Mouse (Mus musculus) intestine, embryonic 16.5 days (tissue): ENCODE data around the gene Tnfrsf13c. TPM values are rescaled to one million over a fixed set of nuclear protein-coding genes. Genes with fewer than 3 reads are reported as not detected.
A peak's percentile ranks its signal among the peaks of the same experiment; 100 is the strongest.

ENCODE experiments used
- ATAC-seq: fragments of 200-750 bp; cut with Nextera tagmentation; 2 replicates; pipeline ENCODE4 v1.8.0; 2017; ENCODE audit warnings: moderate TSS enrichment, moderate library complexity
- H3K27ac ChIP-seq: fragments of 300-500 bp; sonication (generic); 2 replicates; pipeline ENCODE4 v1.5.1; 2014; ENCODE audit warnings: mild to moderate bottlenecking, low read length
- H3K27me3 ChIP-seq: fragments of 300-500 bp; sonication (generic); replicated peaks from 2 replicates; pipeline ENCODE4 v1.6.1; 2014; ENCODE audit warnings: low read length, control low read depth, mixed read lengths; ENCODE audit not compliant: control insufficient read depth, insufficient read depth
- H3K36me3 ChIP-seq: fragments of 300-500 bp; sonication (generic); 2 replicates; pipeline ENCODE4 v1.6.1; 2014; ENCODE audit warnings: low read length, control low read depth; ENCODE audit not compliant: control insufficient read depth, insufficient read depth
- H3K4me1 ChIP-seq: fragments of 300-500 bp; sonication (generic); 2 replicates; pipeline ENCODE4 v1.6.1; 2014; ENCODE audit warnings: low read length, control low read depth, mixed read lengths; ENCODE audit not compliant: control insufficient read depth, insufficient read depth
- H3K4me2 ChIP-seq: fragments of 300-500 bp; sonication (generic); 2 replicates; pipeline ENCODE4 v1.6.1; 2014; ENCODE audit warnings: low read depth, low read length, control low read depth
- H3K4me3 ChIP-seq: fragments of 300-500 bp; sonication (generic); 2 replicates; pipeline ENCODE4 v1.5.1; 2014; ENCODE audit warnings: mild to moderate bottlenecking, low read length
- H3K9ac ChIP-seq: fragments of 300-500 bp; sonication (generic); 2 replicates; pipeline ENCODE4 v1.6.1; 2014; ENCODE audit warnings: low read depth, low read length
- H3K9me3 ChIP-seq: fragments of 300-500 bp; sonication (generic); 2 replicates; pipeline ENCODE4 v1.6.1; 2016; ENCODE audit warnings: low read length, control low read depth; ENCODE audit not compliant: control insufficient read depth
- WGBS: fragments of 180-500 bp; shearing (Covaris S2); extraction: QIAGEN DNeasy Blood & Tissue Kit; methylation state at CpG from one replicate; pipeline ENCODE4 v1.1.7; 2014; 5-methylcytosine and 5-hydroxymethylcytosine counted together
- polyA plus RNA-seq: library from polyadenylated mRNA; unstranded; fragments of >200 nt; fragmentation: Nextera tagmentation; extraction: Ambion mirVana; gene quantifications from 2 replicates; pipeline ENCODE4 v1.2.1, GENCODE M21; 2015

Gene Tnfrsf13c
- polyA plus RNA-seq, 1 experiment from 2014 or later = 0.11 TPM

DNA sequence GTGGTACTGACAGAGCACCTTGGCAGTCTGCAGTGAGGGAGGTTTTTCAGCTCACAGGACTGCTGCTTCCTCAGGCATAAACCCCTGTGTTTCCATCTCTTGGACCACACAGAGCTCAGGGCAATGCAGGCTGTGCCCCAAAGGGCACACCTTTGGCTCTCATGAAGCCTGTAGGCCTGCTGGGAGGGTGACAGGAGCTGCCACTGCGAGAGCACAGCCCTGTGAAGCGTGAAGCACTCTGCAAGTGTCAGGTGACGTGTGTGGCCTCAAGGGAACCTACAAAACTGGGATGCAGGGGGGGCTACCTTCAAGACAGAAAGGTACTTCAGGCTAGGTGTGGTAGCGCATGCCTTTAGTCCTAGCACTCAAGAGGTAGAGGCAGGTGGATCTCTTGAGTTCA, 8.5 kb upstream of the Tnfrsf13c start:
- Histone ChIP-seq H3K9me3 (no peaks in the 10 kb centered on the region), H3K4me3 (no peak overlapping the region), H3K4me2 (no peak overlapping the region), H3K27me3 (no peaks in the 10 kb centered on the region), H3K36me3 (no peaks in the 10 kb centered on the region), H3K4me1 (no peaks in the 10 kb centered on the region), H3K9ac (no peak overlapping the region), H3K27ac (no peak overlapping the region)
- ATAC-seq = no peak
- 76% methylated on average over 4 of the region's 4 CpGs for WGBS

- H3K4me2 ChIP-seq = no peak overlapping the region
- H3K9ac ChIP-seq = no peak overlapping the region
- H3K9me3 ChIP-seq = no peaks in the 10 kb centered on the region
- 71% methylated on average over 11 of the region's 11 CpGs for WGBS
- H3K4me1 ChIP-seq = no peaks in the 10 kb centered on the region
- H3K27me3 ChIP-seq = no peaks in the 10 kb centered on the region; the same call in 1 of the 2 replicates
- H3K27ac ChIP-seq = no peak overlapping the region
- no peak for ATAC-seq
- H3K36me3 ChIP-seq = no peaks in the 10 kb centered on the region
- no peak overlapping the region for H3K4me3 ChIP-seq
Observed at GRCm38 (mm10) chr15:82231591-82232378, 7.6 kb upstream of the Tnfrsf13c start.

DNA sequence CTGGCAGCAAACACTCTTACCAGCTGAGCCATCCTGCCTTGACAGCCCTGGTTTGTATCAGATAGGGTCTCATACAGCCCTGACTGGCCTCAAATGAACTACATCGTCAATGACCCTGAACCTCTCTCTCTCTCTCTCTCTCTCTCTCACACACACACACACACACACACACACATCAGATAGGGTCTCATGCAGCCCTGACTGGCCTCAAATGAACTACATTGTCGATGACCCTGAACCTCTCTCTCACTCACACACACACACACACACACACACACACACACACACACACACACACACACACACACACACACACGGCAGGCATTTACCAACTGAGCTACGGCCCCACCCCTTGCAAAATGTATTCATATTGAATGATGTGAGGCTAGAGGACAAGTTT, 6.9 kb upstream of the Tnfrsf13c start:
- no peaks in the 10 kb centered on the region; the same call in 1 of the 2 replicates for H3K27me3 ChIP-seq
- no peak for ATAC-seq
- H3K27ac ChIP-seq = no peak overlapping the region
- H3K36me3 ChIP-seq = no peaks in the 10 kb centered on the region
- H3K9me3 ChIP-seq = no peaks in the 10 kb centered on the region
- 65% methylated on average over 4 of the region's 4 CpGs for WGBS
- H3K4me2 ChIP-seq = no peak overlapping the region
- no peak overlapping the region for H3K9ac ChIP-seq
- H3K4me1 ChIP-seq = no peaks in the 10 kb centered on the region
- no peak overlapping the region for H3K4me3 ChIP-seq

DNA sequence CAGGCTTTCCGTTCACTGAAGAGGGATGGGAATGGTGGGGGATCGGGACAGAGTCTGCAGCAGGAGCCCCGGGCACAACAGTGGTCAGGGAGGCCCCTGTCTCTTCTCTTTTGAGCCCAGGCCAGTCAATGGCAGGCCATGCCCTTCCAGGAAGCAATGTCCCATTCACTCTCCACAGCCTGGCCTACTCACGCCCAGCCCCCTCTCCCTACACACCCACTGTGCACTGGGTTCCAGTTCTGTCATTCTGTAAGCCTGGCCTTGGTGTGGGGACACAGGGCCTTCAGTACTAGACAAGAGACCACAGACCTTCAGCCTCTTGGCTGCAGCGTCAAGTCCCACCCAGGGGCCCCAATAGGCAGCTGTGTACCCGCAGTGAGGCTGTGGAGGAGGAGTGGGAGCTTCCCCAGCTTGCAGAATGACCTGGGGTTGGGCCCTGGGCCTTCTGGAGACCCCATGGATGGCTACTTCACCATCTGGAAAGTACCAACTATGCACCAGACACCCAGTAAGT, 6.0 kb upstream of the Tnfrsf13c start:
- WGBS = 82% methylated on average over 6 of the region's 6 CpGs
- ATAC-seq = no peak
- H3K4me3 ChIP-seq = no peak overlapping the region

DNA sequence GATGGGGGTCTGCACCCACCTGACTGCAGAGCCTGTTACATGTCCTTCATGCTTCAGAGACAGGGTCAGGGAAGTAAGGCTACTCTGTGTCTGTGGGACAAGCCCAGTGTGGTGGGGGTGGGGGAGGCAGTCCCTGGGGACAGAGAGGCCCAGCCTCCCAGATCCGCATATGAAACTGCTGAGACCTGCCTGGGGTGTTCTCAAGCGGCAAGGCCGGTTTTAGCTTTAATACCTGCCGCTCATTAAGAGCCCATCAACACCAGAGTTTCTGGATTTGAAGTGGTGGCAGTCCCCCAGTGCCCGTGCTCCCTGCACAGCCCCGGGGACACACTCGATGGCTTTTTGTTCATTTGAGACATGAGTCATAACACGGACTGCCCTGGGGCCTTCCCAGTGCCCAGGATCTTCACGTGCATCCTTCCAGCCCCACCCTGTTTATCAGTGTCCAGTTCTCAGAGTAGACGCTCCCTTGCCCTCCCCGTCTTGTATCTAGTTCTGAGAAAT, 5.4 kb upstream of the Tnfrsf13c start:
- peak; percentile 52 for ATAC-seq
- 0 out of 2 replicates have a peak, but pooled peaks cover under 1% of the 10 kb centered on the region for H3K4me1 ChIP-seq
- H3K27me3 ChIP-seq = peaks cover 2% of the 10 kb centered on the region
- H3K4me2 ChIP-seq = no peak overlapping the region
- no peak overlapping the region for H3K4me3 ChIP-seq
- H3K36me3 ChIP-seq = no peaks in the 10 kb centered on the region
- H3K9ac ChIP-seq = no peak overlapping the region
- no peak overlapping the region for H3K27ac ChIP-seq
- 58% methylated on average over 11 of the region's 11 CpGs for WGBS
- no peaks in the 10 kb centered on the region for H3K9me3 ChIP-seq

More for the DNA sequence above, 6.0 kb upstream of the Tnfrsf13c start:
- no peaks in the 10 kb centered on the region for H3K9me3 ChIP-seq
- no peak overlapping the region for H3K27ac ChIP-seq
- H3K4me1 ChIP-seq = no peaks in the 10 kb centered on the region
- H3K27me3 ChIP-seq = no peaks in the 10 kb centered on the region; the same call in 1 of the 2 replicates
- no peak overlapping the region for H3K4me2 ChIP-seq
- no peaks in the 10 kb centered on the region for H3K36me3 ChIP-seq
- H3K9ac ChIP-seq = no peak overlapping the region; the same call in 1 of the 2 replicates

DNA sequence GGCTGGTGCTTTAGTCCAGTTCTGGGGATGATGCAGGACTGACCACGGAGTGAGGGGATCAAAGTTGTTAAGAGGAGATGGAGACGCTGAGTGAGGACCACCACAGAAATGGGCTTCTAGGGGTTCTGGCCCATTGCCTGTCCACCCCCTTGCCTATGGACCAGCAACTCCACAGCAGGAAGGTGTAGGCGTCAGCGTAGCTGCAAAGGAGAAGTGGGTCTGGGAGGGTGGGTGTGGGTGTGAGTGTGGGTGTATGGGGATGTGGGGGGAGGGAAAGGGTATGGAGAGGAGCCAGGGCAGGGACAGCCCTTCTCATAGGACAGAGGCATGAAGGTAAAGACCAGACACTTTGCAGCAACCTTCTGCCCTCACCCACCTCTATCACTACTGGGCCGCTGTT, 1.6 kb upstream of the Tnfrsf13c start:
- WGBS = 93% methylated on average over 5 of the region's 5 CpGs
- Histone ChIP-seq H3K27me3 (peaks cover 13% of the 10 kb centered on the region), H3K4me3 (no peak overlapping the region), H3K9ac (no peak overlapping the region), H3K9me3 (no peaks in the 10 kb centered on the region), H3K4me1 (peaks cover 9% of the 10 kb centered on the region; the same call in 1 of the 2 replicates), H3K36me3 (no peaks in the 10 kb centered on the region), H3K27ac (no peak overlapping the region), H3K4me2 (no peak overlapping the region)
- ATAC-seq = no peak

DNA sequence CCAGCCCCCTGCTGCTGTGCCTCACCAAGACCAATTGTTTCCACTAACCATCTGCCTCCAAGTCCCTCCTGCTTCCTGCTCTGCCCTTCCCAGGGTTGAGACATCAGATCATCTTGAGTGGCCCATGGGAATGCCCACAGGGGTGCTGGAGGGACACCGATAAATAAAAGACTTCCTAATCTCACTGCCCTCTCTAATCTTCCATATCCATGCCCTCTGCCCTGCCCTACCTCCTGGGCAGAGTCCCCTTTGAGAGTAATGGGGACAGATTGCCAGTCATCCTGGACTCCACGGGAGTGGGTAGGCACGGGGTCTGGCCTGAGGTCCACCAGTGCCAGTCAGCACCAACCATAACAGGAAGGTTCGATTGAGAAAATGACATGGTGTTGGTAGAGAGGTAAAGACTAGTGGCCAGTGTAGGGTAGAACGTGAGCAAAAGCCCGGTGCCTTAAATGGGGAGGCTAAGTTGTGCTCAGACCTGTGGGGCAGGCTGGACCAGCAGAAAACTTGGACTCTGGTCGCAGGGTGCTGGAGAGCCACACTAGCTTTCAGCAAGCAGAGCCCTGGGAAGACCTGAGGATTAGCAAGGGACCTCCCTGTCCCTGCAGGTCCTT, 540 bp upstream of the Tnfrsf13c start:
- peaks cover 13% of the 10 kb centered on the region for H3K27me3 ChIP-seq
- H3K9me3 ChIP-seq = no peaks in the 10 kb centered on the region
- peaks cover 9% of the 10 kb centered on the region; the same call in 1 of the 2 replicates for H3K4me1 ChIP-seq
- WGBS = 43% methylated on average over 7 of the region's 7 CpGs
- H3K4me2 ChIP-seq = peak overlapping the region; percentile 64; the same call in 1 of the 2 replicates
- H3K9ac ChIP-seq = peak overlapping the region; percentile 55; the same call in 1 of the 2 replicates
- no peak overlapping the region for H3K27ac ChIP-seq
- no peak for ATAC-seq
- no peaks in the 10 kb centered on the region for H3K36me3 ChIP-seq
- no peak overlapping the region for H3K4me3 ChIP-seq

- H3K27me3 ChIP-seq = peaks cover 18% of the 10 kb centered on the region
- H3K36me3 ChIP-seq = no peaks in the 10 kb centered on the region
- H3K9me3 ChIP-seq = no peaks in the 10 kb centered on the region
- H3K4me2 ChIP-seq = no peak overlapping the region
- ATAC-seq = no peak
- WGBS = 38% methylated on average over 7 of the region's 7 CpGs
- H3K4me3 ChIP-seq = no peak overlapping the region
- H3K9ac ChIP-seq = no peak overlapping the region
- H3K27ac ChIP-seq = no peak overlapping the region
- peaks cover 9% of the 10 kb centered on the region; the same call in 1 of the 2 replicates for H3K4me1 ChIP-seq
Observed at GRCm38 (mm10) chr15:82223251-82223650, 918 bp downstream of the Tnfrsf13c start.

- H3K9ac ChIP-seq = no peak overlapping the region
- no peak overlapping the region for H3K4me3 ChIP-seq
- peaks cover 27% of the 10 kb centered on the region for H3K27me3 ChIP-seq
- ATAC-seq = no peak
- H3K27ac ChIP-seq = no peak overlapping the region
- H3K4me1 ChIP-seq = peaks cover 9% of the 10 kb centered on the region; the same call in 1 of the 2 replicates
- 68% methylated on average over 14 of the region's 14 CpGs for WGBS
- H3K4me2 ChIP-seq = no peak overlapping the region
- no peaks in the 10 kb centered on the region for H3K36me3 ChIP-seq
- no peaks in the 10 kb centered on the region for H3K9me3 ChIP-seq
Observed at GRCm38 (mm10) chr15:82221104-82221860, 2.9 kb downstream of the Tnfrsf13c start.
